In genomic region chr7:135517191-135517590, GRCm38 (mm10) we compare ENCODE assay signal across 29 mouse cellular contexts. TPM values are rescaled to one million over a fixed set of nuclear protein-coding genes. Genes with fewer than 3 reads are reported as not detected.
A peak's percentile ranks its signal among the peaks of the same experiment; 100 is the strongest.
DNase-seq lines count a peak whose midpoint lies in the region; ATAC-seq lines count a peak whose summit lies in the region.
"Had no signal": no experiment of that assay in that cellular context is flagged by ENCODE, and none has a peak within 500 bp of the region (broad histone marks: within the 10 kb centered on the region; RNA-seq: fewer than 3 reads in every experiment).

No protein-coding gene starts in this region.

- H3K9ac ChIP-seq in kidney, embryonic 15.5 days = no peak overlapping the region
- H3K9ac ChIP-seq: embryonic facial prominence, embryonic 12.5 days; forebrain, embryonic 12.5 days; liver, embryonic 15.5 days; lung, embryonic 15.5 days; neural tube, embryonic 15.5 days; stomach, embryonic 15.5 days had no signal

- intact Hi-C loops in heart, postnatal 14 days (cut with DNase I) = no loop called here

- no peaks in the 10 kb centered on the region for H3K36me3 ChIP-seq in heart, embryonic 10.5 days
- no peaks in the 10 kb centered on the region for H3K36me3 ChIP-seq in kidney, embryonic 15.5 days
- H3K36me3 ChIP-seq: embryonic facial prominence, embryonic 12.5 days; forebrain, embryonic 12.5 days; hindbrain, embryonic 10.5 days; limb, embryonic 10.5 days; liver, embryonic 15.5 days; lung, embryonic 15.5 days; midbrain, embryonic 10.5 days; neural tube, embryonic 15.5 days; stomach, embryonic 15.5 days had no signal

- no peak overlapping the region for H3K27ac ChIP-seq in heart, embryonic 10.5 days
- H3K27ac ChIP-seq in kidney, embryonic 15.5 days = no peak overlapping the region
- H3K27ac ChIP-seq: embryonic facial prominence, embryonic 12.5 days; forebrain, embryonic 12.5 days; hindbrain, embryonic 10.5 days; hindbrain, postnatal 0 days; limb, embryonic 10.5 days; liver, embryonic 15.5 days; lung, embryonic 15.5 days; macrophage; midbrain, embryonic 10.5 days; neural tube, embryonic 15.5 days; stomach, embryonic 15.5 days had no signal

- WGBS in heart, embryonic 10.5 days = 49% methylated on average over 4 of the region's 4 CpGs
- 48% methylated on average over 4 of the region's 4 CpGs for WGBS in kidney, embryonic 15.5 days

- no peaks in the 10 kb centered on the region for H3K27me3 ChIP-seq in heart, embryonic 10.5 days (ENCODE audit: insufficient read depth, poor library complexity, severe bottlenecking)
- no peaks in the 10 kb centered on the region for H3K27me3 ChIP-seq in kidney, embryonic 15.5 days
- H3K27me3 ChIP-seq: embryonic facial prominence, embryonic 12.5 days; forebrain, embryonic 12.5 days; liver, embryonic 15.5 days; lung, embryonic 15.5 days; neural tube, embryonic 15.5 days; stomach, embryonic 15.5 days had no signal

- ATAC-seq in activated CD4-positive, CD25-positive, alpha-beta regulatory T cell, adult 4 months = peak; percentile 75
- ATAC-seq in kidney, embryonic 15.5 days (replicated peaks; ENCODE audit: low FRiP score) = no peak
- ATAC-seq: hindbrain, postnatal 0 days had no signal

- no peaks in the 10 kb centered on the region for H3K9me3 ChIP-seq in heart, embryonic 10.5 days
- H3K9me3 ChIP-seq in kidney, embryonic 15.5 days (replicated peaks) = no peaks in the 10 kb centered on the region
- H3K9me3 ChIP-seq: embryonic facial prominence, embryonic 12.5 days; forebrain, embryonic 12.5 days; hindbrain, embryonic 10.5 days; limb, embryonic 10.5 days; liver, embryonic 15.5 days; lung, embryonic 15.5 days; midbrain, embryonic 10.5 days; neural tube, embryonic 15.5 days; stomach, embryonic 15.5 days had no signal

- H3K4me2 ChIP-seq in kidney, embryonic 15.5 days = no peak overlapping the region
- H3K4me2 ChIP-seq: embryonic facial prominence, embryonic 12.5 days; forebrain, embryonic 12.5 days; liver, embryonic 15.5 days; lung, embryonic 15.5 days; neural tube, embryonic 15.5 days; stomach, embryonic 15.5 days had no signal

- no peak overlapping the region for H3K4me3 ChIP-seq in heart, embryonic 10.5 days
- no peak overlapping the region for H3K4me3 ChIP-seq in kidney, embryonic 15.5 days (replicated peaks)
- H3K4me3 ChIP-seq: embryonic facial prominence, embryonic 12.5 days; forebrain, embryonic 12.5 days; hindbrain, embryonic 10.5 days; limb, embryonic 10.5 days; liver, embryonic 15.5 days; lung, embryonic 15.5 days; midbrain, embryonic 10.5 days; neural tube, embryonic 15.5 days; stomach, embryonic 15.5 days had no signal

- H3K4me1 ChIP-seq in heart, embryonic 10.5 days = no peaks in the 10 kb centered on the region
- H3K4me1 ChIP-seq in kidney, embryonic 15.5 days = peaks cover 14% of the 10 kb centered on the region
- H3K4me1 ChIP-seq: embryonic facial prominence, embryonic 12.5 days; lung, embryonic 15.5 days; neural tube, embryonic 15.5 days; stomach, embryonic 15.5 days had no signal

- DNase-seq in heart, embryonic 10.5 days (ENCODE audit: low spot score) = peak; percentile 61
- DNase-seq in heart, postnatal 14 days = no peak
- peak; percentile 39 for DNase-seq in CD4-positive helper T cell, adult 2 months (ENCODE audit: low read depth, low spot score)
- peak; percentile 50 for DNase-seq in naive thymus-derived CD4-positive, alpha-beta T cell, adult 2 months (ENCODE audit: low read depth)
- DNase-seq in cerebellum, adult 8-10 months = no peak
- DNase-seq: adrenal gland, postnatal 36 days; cerebellum, adult 9-11 months; gastrocnemius, postnatal 25 days; kidney, adult 2 months; kidney, postnatal 10 days; liver had no signal

RNA-seq across cellular contexts. Expression of gene Clrn3, which starts 11.3 kb away (rescaled TPM):
- polyA plus RNA-seq in heart, embryonic 10.5 days (2016; fragmentation: Nextera tagmentation; extraction: Ambion mirVana) = not detected in 2 replicates
- total RNA-seq in heart, postnatal 14 days (2021) = not detected
- not detected for polyA plus RNA-seq in activated CD4-positive, CD25-positive, alpha-beta regulatory T cell, adult 4 months (2017; shearing (Covaris generic))
- polyA plus RNA-seq in kidney, embryonic 15.5 days (2015; fragmentation: Nextera tagmentation; extraction: Ambion mirVana) = 8.9 and 9.4 TPM in 2 replicates
- total RNA-seq: adrenal gland, adult 18-20 months; adrenal gland, postnatal 36 days; gastrocnemius, postnatal 25 days; hindbrain, postnatal 0 days; layer of hippocampus, postnatal 14 days; left cerebral cortex, adult 8-10 months; midbrain, postnatal 0 days had no signal
- polyA plus RNA-seq: embryonic facial prominence, embryonic 12.5 days; forebrain, embryonic 12.5 days; heart, postnatal 0 days; hindbrain, embryonic 10.5 days; hindbrain, postnatal 0 days; limb, embryonic 10.5 days; macrophage; midbrain, embryonic 10.5 days; midbrain, postnatal 0 days; neural tube, embryonic 15.5 days had no signal

RNA-seq across cellular contexts. Expression of gene Ptpre, which starts 20.1 kb away (rescaled TPM):
- 1.1 and 1.8 TPM in 2 replicates for polyA plus RNA-seq in heart, embryonic 10.5 days (2016; fragmentation: Nextera tagmentation; extraction: Ambion mirVana)
- 1 to 10 TPM; 4.1 to 4.4 TPM for total RNA-seq in heart, postnatal 14 days (2021)
- 10 to 100 TPM; 25.5 to 31.1 TPM for polyA plus RNA-seq in activated CD4-positive, CD25-positive, alpha-beta regulatory T cell, adult 4 months (2017; shearing (Covaris generic))
- polyA plus RNA-seq in kidney, embryonic 15.5 days (2015; fragmentation: Nextera tagmentation; extraction: Ambion mirVana) = 1.6 TPM in 2 replicates

Comparison
In these comparisons a context has a peak if more than half of its experiments do, and no peak if none do; other contexts are left out.
1. DNase-seq: peak in heart, embryonic 10.5 days (single experiment), CD4-positive helper T cell, adult 2 months (single experiment) and naive thymus-derived CD4-positive, alpha-beta T cell, adult 2 months (single experiment); none in heart, postnatal 14 days (0 of 2) and cerebellum, adult 8-10 months (single experiment).